Mouse (Mus musculus) kidney, embryonic 14.5 days (tissue): ENCODE results near the gene Micu2. TPM values are rescaled to one million over a fixed set of nuclear protein-coding genes. Genes with fewer than 3 reads are reported as not detected.

Experiments used
- ATAC-seq: fragments of 200-750 bp; cut with Nextera tagmentation; 2 replicates; pipeline ENCODE4 v1.8.0; 2017; ENCODE audit warnings: moderate number of reproducible peaks, mild to moderate bottlenecking, moderate TSS enrichment, moderate library complexity; ENCODE audit not compliant: low FRiP score, low TSS enrichment
- H3K27ac ChIP-seq: fragments of 300-500 bp; sonication (generic); 2 replicates; pipeline ENCODE4 v1.5.1; 2014; ENCODE audit warnings: low read depth, mild to moderate bottlenecking, low read length, moderate library complexity, mixed read lengths
- H3K27me3 ChIP-seq: fragments of 300-500 bp; sonication (generic); 2 replicates; pipeline ENCODE4 v1.6.1; 2014; ENCODE audit warnings: mild to moderate bottlenecking, low read length; ENCODE audit not compliant: control insufficient read depth, insufficient read depth
- H3K36me3 ChIP-seq: fragments of 300-500 bp; sonication (generic); 2 replicates; pipeline ENCODE4 v1.6.1; 2014; ENCODE audit warnings: low read length, mixed read lengths; ENCODE audit not compliant: control insufficient read depth, insufficient read depth
- H3K4me1 ChIP-seq: fragments of 300-500 bp; sonication (generic); 2 replicates; pipeline ENCODE4 v1.6.1; 2014; ENCODE audit warnings: low read length, mixed read lengths; ENCODE audit not compliant: control insufficient read depth, insufficient read depth
- H3K4me2 ChIP-seq: fragments of 300-500 bp; sonication (generic); replicated peaks from 2 replicates; pipeline ENCODE4 v1.6.1; 2014; ENCODE audit warnings: low read depth, mild to moderate bottlenecking, low read length
- H3K4me3 ChIP-seq: fragments of 300-500 bp; sonication (generic); 2 replicates; pipeline ENCODE4 v1.5.1; 2014; ENCODE audit warnings: mild to moderate bottlenecking, low read length
- H3K9ac ChIP-seq: fragments of 300-500 bp; sonication (generic); 2 replicates; pipeline ENCODE4 v1.6.1; 2014; ENCODE audit warnings: low read depth, mild to moderate bottlenecking, low read length, moderate library complexity
- H3K9me3 ChIP-seq: fragments of 300-500 bp; sonication (generic); 2 replicates; pipeline ENCODE4 v1.6.1; 2016; ENCODE audit warnings: low read length; ENCODE audit not compliant: control insufficient read depth
- WGBS: fragments of 180-500 bp; shearing (Covaris S2); extraction: QIAGEN DNeasy Blood & Tissue Kit; methylation state at CpG from one replicate; pipeline ENCODE4 v1.1.7; 2014; 5-methylcytosine and 5-hydroxymethylcytosine counted together
- polyA plus RNA-seq: library from polyadenylated mRNA; unstranded; fragments of >200 nt; fragmentation: Nextera tagmentation; extraction: Ambion mirVana; gene quantifications from 2 replicates; pipeline ENCODE4 v1.2.1, GENCODE M21; 2014

Gene Micu2
- polyA plus RNA-seq, 1 experiment from 2014 or later, result 58.0 TPM

DNA sequence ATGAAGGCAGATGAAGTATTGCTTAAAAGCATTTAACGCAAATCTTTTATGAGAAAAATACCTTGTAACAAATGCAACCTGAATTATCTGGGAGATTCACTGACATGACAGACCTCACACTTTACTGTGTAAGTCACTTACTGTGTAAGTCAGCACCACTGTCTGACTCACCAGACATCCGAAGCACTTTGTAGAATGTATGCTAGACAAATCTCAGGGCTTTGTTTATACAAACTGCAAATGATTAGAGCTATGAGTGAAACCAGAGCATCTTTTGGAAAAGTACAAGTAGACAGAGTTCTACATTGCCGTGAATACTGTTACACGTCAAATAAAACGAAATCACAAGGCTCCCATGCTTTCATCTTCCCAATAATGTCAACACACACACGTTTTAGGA, 23.4 kb downstream of the Micu2 start:
- 79% methylated on average over 6 of the region's 6 CpGs for WGBS
- Histone ChIP-seq H3K4me2 (no peak overlapping the region), H3K4me3 (no peak overlapping the region), H3K27me3 (no peaks in the 10 kb centered on the region), H3K9ac (no peak overlapping the region), H3K4me1 (no peaks in the 10 kb centered on the region), H3K27ac (no peak overlapping the region), H3K36me3 (no peaks in the 10 kb centered on the region), H3K9me3 (no peaks in the 10 kb centered on the region)
- ATAC-seq, result no peak

DNA sequence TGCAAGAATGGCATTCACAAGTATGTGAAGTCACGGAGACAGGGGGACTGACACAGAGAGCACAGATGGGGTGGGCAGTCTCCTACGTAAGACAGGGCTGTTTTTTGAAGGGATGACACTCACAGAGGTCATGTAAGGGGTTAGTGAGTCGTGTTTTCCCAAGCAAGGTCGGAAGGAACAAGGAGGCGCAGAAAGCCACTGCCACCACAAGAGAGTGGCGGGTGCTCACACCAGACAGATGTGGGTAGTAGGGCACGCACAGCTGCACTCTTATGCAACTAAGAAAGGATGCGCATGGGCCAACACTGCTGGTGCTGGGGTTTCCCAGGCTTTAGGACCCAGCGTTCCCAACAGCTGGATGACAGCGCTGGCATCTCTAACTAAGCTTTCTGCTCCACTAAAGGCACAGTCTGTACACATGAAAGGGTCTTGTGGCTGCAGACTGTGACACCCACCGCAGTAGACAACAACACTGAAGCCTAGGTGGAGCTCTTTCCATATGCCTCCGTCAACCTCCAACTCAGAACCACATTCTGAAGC, 27.0 kb downstream of the Micu2 start:
- WGBS, result 49% methylated on average over 12 of the region's 12 CpGs
- Histone ChIP-seq H3K4me1 (no peaks in the 10 kb centered on the region), H3K4me3 (no peak overlapping the region), H3K9ac (peak overlapping the region; percentile 4; the same call in 1 of the 2 replicates), H3K4me2 (no peak overlapping the region), H3K27me3 (no peaks in the 10 kb centered on the region), H3K27ac (no peak overlapping the region), H3K36me3 (peaks cover 11% of the 10 kb centered on the region; the same call in 1 of the 2 replicates), H3K9me3 (no peaks in the 10 kb centered on the region)
- ATAC-seq, result no peak

DNA sequence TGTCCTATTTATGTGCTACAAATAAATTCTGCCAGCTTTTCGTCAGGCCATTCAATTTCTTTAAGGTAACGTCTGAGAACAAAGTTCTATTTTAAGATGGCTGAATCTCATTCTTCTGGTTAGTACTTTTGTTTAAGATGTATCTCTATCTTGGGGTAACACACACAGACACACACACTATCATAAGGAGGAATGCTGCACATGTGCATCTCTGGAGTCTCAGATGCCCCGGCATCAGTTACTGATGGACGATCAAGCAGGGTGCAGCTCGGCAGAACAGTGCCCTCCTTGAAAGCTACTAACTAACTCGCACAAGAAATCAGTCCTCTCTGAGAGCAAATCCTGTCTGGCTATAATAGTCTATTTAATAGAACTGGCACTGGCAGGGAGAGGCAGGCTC, 30.2 kb downstream of the Micu2 start:
- Histone ChIP-seq H3K36me3 (peaks cover 11% of the 10 kb centered on the region; the same call in 1 of the 2 replicates), H3K9me3 (no peaks in the 10 kb centered on the region), H3K4me3 (no peak overlapping the region), H3K9ac (no peak overlapping the region), H3K27me3 (no peaks in the 10 kb centered on the region), H3K4me1 (no peaks in the 10 kb centered on the region), H3K4me2 (no peak overlapping the region), H3K27ac (no peak overlapping the region)
- WGBS, result 38% methylated on average over 6 of the region's 6 CpGs
- ATAC-seq, result no peak

DNA sequence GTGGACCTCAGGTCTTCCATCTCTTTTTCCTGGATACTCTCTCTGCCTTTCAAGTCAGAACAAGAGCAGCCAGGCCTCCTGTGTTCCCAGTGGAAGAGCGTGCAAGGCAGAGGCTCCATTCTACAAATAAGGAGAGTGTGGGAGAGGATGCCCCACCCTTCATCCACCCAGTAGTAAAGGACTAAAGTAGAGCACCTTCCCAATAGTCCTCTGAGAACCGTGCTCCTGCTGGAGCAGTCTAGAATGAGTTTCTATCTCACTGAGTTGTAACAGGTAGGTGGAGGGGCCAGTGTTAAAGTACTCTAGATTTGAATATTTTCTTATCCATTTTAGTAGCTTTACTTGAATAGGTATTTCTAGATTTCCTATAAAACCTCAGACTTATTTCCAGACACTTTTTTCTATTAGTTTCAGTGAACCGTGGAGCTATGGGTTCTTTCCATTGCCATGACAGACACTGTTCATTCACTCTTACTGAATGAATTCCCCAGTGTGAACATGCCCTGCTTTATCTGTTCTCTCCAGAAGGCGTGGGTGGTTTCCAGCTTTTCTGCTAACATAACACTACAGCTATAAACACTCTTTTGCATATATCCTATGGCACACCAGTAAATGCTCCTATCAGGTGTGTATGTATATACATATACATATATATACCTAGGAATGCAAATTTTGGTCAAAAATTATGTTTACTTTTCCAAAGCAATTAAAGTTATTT, 31.8 kb downstream of the Micu2 start:
- WGBS, result 75% methylated on average over 4 of the region's 4 CpGs

DNA sequence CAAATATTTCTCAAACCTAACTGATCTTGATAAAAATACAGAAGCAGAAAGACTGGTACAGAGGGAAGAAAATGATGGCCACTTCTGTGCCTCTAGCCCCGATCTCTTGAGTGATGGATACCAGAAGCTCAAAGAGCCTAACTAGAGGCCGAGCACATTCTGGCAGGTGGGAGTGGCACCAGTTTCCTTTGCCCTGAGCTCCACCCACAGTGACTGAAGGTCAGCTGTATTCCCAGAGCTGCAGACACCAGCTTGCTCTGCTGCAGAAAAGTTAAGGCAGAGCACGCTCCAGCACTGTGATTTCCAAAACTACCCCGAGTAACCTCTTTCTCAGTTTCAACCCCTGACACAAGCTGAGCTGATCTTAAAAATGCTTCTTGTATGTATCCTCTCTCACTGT, 37.2 kb downstream of the Micu2 start:
- 0 out of 2 replicates have a peak, but pooled peaks cover 4% of the 10 kb centered on the region for H3K4me1 ChIP-seq
- H3K9ac ChIP-seq, result no peak overlapping the region
- ATAC-seq, result no peak
- no peaks in the 10 kb centered on the region for H3K9me3 ChIP-seq
- no peaks in the 10 kb centered on the region for H3K36me3 ChIP-seq
- H3K27ac ChIP-seq, result no peak overlapping the region
- H3K27me3 ChIP-seq, result no peaks in the 10 kb centered on the region
- H3K4me2 ChIP-seq, result no peak overlapping the region
- WGBS, result 47% methylated on average over 4 of the region's 4 CpGs
- H3K4me3 ChIP-seq, result no peak overlapping the region

More for the DNA sequence above, 31.8 kb downstream of the Micu2 start:
- ATAC-seq, result no peak
- no peaks in the 10 kb centered on the region for H3K4me1 ChIP-seq
- peaks cover 11% of the 10 kb centered on the region; the same call in 1 of the 2 replicates for H3K36me3 ChIP-seq
- H3K9ac ChIP-seq, result no peak overlapping the region
- no peak overlapping the region for H3K27ac ChIP-seq
- H3K27me3 ChIP-seq, result no peaks in the 10 kb centered on the region
- no peaks in the 10 kb centered on the region for H3K9me3 ChIP-seq
- H3K4me2 ChIP-seq, result no peak overlapping the region
- no peak overlapping the region for H3K4me3 ChIP-seq

DNA sequence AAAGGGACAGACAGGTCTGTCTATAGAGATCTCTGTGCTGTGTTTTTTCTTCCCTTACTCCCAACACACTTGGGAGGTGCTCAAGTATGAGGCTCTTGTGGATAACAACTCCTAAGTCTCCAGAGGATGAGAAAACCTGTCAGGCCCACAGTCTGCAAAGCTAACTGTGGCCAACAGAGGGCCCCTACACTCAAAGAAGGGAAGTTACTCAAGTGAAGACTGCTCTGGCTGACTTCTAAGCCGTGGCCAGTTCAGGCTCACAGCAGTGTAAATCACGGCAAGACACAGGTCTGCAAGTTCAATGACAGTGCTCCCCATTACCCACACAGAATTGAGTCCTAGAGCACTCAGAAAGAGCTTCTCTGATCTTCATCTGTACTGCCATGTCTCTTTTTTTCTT, 48.0 kb downstream of the Micu2 start:
- no peaks in the 10 kb centered on the region for H3K27me3 ChIP-seq
- no peaks in the 10 kb centered on the region for H3K9me3 ChIP-seq
- 17% methylated on average over 2 of the region's 2 CpGs for WGBS
- H3K4me1 ChIP-seq, result no peaks in the 10 kb centered on the region
- no peak overlapping the region for H3K27ac ChIP-seq
- peaks cover 5% of the 10 kb centered on the region; the same call in 1 of the 2 replicates for H3K36me3 ChIP-seq
- no peak overlapping the region for H3K4me3 ChIP-seq
- no peak overlapping the region for H3K9ac ChIP-seq
- H3K4me2 ChIP-seq, result no peak overlapping the region
- ATAC-seq, result no peak

DNA sequence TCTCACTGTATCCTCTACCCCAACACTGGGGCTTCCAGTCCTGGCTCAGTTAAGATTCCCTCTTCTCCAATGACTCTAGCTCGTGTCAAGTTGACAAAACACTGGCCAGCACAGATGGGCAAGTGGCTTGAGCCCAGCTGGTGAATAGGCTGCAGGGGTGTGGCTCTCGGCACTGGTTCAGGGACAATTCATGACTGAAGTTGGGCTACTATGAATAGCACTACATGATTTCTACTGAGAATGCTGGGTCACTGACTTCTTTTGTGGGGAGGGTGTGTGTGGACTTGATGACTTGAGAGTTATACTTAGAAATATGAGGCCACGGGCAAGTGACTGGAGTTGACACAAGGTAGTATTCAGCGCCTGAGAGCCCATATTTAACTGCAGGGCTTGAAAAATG, 53.2 kb downstream of the Micu2 start:
- Histone ChIP-seq H3K9me3 (no peaks in the 10 kb centered on the region), H3K4me1 (no peaks in the 10 kb centered on the region), H3K27me3 (no peaks in the 10 kb centered on the region), H3K9ac (no peak overlapping the region), H3K4me3 (no peak overlapping the region), H3K4me2 (no peak overlapping the region), H3K27ac (no peak overlapping the region), H3K36me3 (peaks cover 22% of the 10 kb centered on the region; the same call in 1 of the 2 replicates)
- 75% methylated on average over 4 of the region's 4 CpGs for WGBS
- ATAC-seq, result no peak

DNA sequence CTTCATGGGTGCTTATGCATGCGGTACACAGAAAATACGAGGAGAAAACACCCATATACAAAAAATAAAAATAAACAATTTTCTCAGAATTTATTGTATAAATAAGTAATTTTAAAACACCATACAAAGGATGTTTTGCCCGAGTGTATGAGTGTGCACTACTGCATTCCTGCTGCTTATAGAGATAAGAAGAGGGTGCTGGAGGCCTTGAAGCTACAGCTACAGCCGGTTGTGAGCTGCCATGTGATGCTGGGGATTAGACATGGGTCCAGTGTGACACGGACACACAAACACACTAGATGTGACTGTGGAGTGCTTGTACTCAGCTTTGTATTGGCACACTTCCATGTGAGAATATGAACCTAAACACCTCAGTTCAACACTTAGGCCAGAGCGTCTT, 61.8 kb downstream of the Micu2 start:
- ATAC-seq, result no peak
- no peak overlapping the region for H3K9ac ChIP-seq
- no peaks in the 10 kb centered on the region for H3K9me3 ChIP-seq
- no peaks in the 10 kb centered on the region for H3K36me3 ChIP-seq
- WGBS, result 91% methylated on average over 6 of the region's 6 CpGs
- no peaks in the 10 kb centered on the region for H3K4me1 ChIP-seq
- H3K27me3 ChIP-seq, result no peaks in the 10 kb centered on the region
- H3K27ac ChIP-seq, result no peak overlapping the region
- no peak overlapping the region for H3K4me2 ChIP-seq
- no peak overlapping the region for H3K4me3 ChIP-seq

DNA sequence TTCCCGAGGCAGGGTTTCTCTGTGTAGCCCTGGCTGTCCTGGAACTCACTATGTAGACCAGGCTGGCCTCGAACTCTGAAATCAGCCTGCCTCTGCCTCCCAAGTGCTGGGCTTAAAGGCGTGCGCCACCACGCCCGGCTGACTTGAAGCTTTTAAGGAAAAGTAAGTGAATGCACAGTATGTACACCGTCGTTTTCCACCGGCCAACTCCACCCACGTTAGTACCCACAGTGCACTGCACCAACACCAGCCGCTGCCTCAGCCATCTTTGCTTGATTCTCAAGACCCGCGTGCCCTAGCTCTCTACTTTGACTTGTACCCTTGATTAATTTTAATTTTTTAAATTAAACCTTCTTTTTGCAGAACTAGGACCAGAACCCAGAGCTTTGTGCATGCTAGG, 64.4 kb downstream of the Micu2 start:
- ATAC-seq, result no peak
- no peak overlapping the region for H3K27ac ChIP-seq
- no peaks in the 10 kb centered on the region; the same call in 1 of the 2 replicates for H3K36me3 ChIP-seq
- no peaks in the 10 kb centered on the region for H3K27me3 ChIP-seq
- H3K9ac ChIP-seq, result no peak overlapping the region
- H3K4me3 ChIP-seq, result no peak overlapping the region
- WGBS, result 95% methylated on average over 13 of the region's 13 CpGs
- H3K9me3 ChIP-seq, result no peaks in the 10 kb centered on the region
- H3K4me2 ChIP-seq, result no peak overlapping the region
- H3K4me1 ChIP-seq, result no peaks in the 10 kb centered on the region
